Mouse (Mus musculus): ENCODE data around the gene Ccdc187. TPM values are rescaled to one million over a fixed set of nuclear protein-coding genes. Genes with fewer than 3 reads are reported as not detected.

Ccdc187 gene
- polyA plus RNA-seq (2015; fragmentation: Nextera tagmentation; extraction: Ambion mirVana), result 0.09 and 0.21 TPM in 2 replicates

DNA sequence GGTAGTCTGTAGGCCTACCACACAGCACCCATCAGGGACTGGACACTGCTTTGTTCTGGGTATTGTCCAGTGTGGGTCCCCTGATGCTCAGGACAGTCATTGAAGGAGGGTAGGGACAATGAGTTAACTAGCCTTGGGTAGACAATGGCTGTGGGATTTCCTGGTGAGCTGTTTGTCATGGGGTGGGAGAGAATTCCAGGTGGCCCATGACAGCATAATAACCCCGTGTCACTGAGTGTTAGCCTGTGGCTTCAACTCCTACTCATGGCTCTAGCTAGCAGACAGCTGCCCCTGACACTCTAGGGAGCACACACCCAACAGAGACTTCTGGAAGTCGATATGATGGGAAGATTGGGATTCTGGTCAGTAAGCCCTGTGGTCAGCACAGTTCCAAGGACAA lies at the start of gene Ccdc187:
Ccdc187 (minus strand) TSS at position 101 of the 400 bp plus-strand sequence.
- no peaks in the 10 kb centered on the region for H3K36me3 ChIP-seq (ENCODE audit: control insufficient read depth, insufficient read depth)
- no peak for TF ChIP-seq CTCF (IDR thresholded peaks at IDR 0.05; ENCODE audit: low read depth)
- no peak within 1 kb of the TSS for H3K9ac ChIP-seq (ENCODE audit: low read depth, low read length)
- H3K4me2 ChIP-seq (replicated peaks; ENCODE audit: low read depth), result no peak within 1 kb of the TSS
- no peak within 1 kb of the TSS for H3K27ac ChIP-seq (ENCODE audit: low read depth, low read length)
- 71% methylated on average over 2 of the region's 2 CpGs for WGBS
- no peaks in the 10 kb centered on the region for H3K4me1 ChIP-seq (replicated peaks; ENCODE audit: control insufficient read depth, insufficient read depth, low read length)
- H3K27me3 ChIP-seq (replicated peaks; ENCODE audit: control insufficient read depth, insufficient read depth, low read length), result no peaks in the 10 kb centered on the region
- H3K9me3 ChIP-seq (ENCODE audit: control insufficient read depth), result no peaks in the 10 kb centered on the region
- no peak for ATAC-seq
- no peak within 1 kb of the TSS for H3K4me3 ChIP-seq (ENCODE audit: low read depth, low read length)

- Histone ChIP-seq H3K9me3 (ENCODE audit: control insufficient read depth) (no peaks in the 10 kb centered on the region), H3K36me3 (ENCODE audit: control insufficient read depth, insufficient read depth) (peaks cover 22% of the 10 kb centered on the region; the same call in 1 of the 2 replicates), H3K4me1 (replicated peaks; ENCODE audit: control insufficient read depth, insufficient read depth, low read length) (0 out of 2 replicates have a peak, but pooled peaks cover 3% of the 10 kb centered on the region), H3K27ac (ENCODE audit: low read depth, low read length) (peak overlapping the region; percentile 64), H3K4me3 (ENCODE audit: low read depth, low read length) (no peak overlapping the region), H3K9ac (ENCODE audit: low read depth, low read length) (no peak overlapping the region), H3K27me3 (replicated peaks; ENCODE audit: control insufficient read depth, insufficient read depth, low read length) (no peaks in the 10 kb centered on the region), H3K4me2 (replicated peaks; ENCODE audit: low read depth) (no peak overlapping the region)
- TF ChIP-seq CTCF (IDR thresholded peaks at IDR 0.05; ENCODE audit: low read depth), result no peak
- 62% methylated on average over 11 of the region's 11 CpGs for WGBS
- ATAC-seq, result no peak
Observed at GRCm38 (mm10) chr2:26342609-26343490, 48.5 kb upstream of the Ccdc187 start.

DNA sequence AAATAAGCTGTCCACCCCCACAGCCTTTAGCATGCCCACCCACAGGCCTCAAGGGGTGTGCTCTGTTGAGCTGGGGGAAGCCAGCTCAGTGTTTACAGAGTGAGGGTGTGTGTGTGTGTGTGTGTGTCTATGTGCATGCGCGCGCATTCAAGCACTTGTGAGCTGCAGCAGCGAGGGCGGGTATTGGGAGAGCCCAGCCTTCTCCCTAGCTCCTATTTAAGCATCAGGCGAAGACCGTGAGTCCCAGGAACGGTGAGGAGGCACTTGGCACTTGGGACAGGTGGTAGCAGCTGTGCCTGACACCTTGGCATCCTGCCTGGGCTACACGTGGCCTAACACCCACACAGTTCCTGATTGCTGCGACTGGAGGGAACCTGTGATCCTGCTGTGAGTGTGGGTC lies 47.7 kb upstream of the Ccdc187 start:
- peaks cover 22% of the 10 kb centered on the region; the same call in 1 of the 2 replicates for H3K36me3 ChIP-seq (ENCODE audit: control insufficient read depth, insufficient read depth)
- no peaks in the 10 kb centered on the region for H3K9me3 ChIP-seq (ENCODE audit: control insufficient read depth)
- H3K4me3 ChIP-seq (ENCODE audit: low read depth, low read length), result no peak overlapping the region
- peak; percentile 24 for ATAC-seq
- TF ChIP-seq CTCF (IDR thresholded peaks at IDR 0.05; ENCODE audit: low read depth), result no peak
- H3K27ac ChIP-seq (ENCODE audit: low read depth, low read length), result peak overlapping the region; percentile 64
- H3K9ac ChIP-seq (ENCODE audit: low read depth, low read length), result no peak overlapping the region
- H3K4me2 ChIP-seq (replicated peaks; ENCODE audit: low read depth), result no peak overlapping the region
- no peaks in the 10 kb centered on the region for H3K27me3 ChIP-seq (replicated peaks; ENCODE audit: control insufficient read depth, insufficient read depth, low read length)
- WGBS, result 44% methylated on average over 10 of the region's 10 CpGs
- 0 out of 2 replicates have a peak, but pooled peaks cover 3% of the 10 kb centered on the region for H3K4me1 ChIP-seq (replicated peaks; ENCODE audit: control insufficient read depth, insufficient read depth, low read length)

DNA sequence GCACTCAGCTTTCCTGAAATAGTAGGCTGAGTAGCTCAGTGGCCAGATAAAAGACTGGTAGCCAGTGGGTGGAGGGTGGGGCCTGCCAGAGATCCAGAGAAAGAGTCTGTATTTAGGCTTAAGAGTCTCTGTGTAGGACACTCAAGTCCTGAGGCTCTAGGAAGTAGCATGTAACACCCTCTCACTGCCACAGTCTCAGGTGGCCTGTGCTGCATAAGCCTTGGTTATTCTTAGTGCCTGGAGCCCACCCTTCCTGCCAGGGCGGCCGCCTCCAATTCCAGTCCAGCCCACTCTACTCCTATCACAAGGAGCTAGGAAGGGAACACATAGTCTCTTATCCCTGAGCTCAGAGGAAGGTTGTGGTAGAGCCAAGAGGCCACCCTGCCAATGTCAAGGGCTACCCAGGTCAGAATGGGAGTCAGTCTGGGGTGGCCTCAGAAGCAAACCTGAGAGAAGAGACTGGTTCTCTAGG lies 47.2 kb upstream of the Ccdc187 start:
- Histone ChIP-seq H3K4me2 (replicated peaks; ENCODE audit: low read depth) (no peak overlapping the region), H3K27me3 (replicated peaks; ENCODE audit: control insufficient read depth, insufficient read depth, low read length) (no peaks in the 10 kb centered on the region), H3K9ac (ENCODE audit: low read depth, low read length) (no peak overlapping the region), H3K4me3 (ENCODE audit: low read depth, low read length) (no peak overlapping the region), H3K36me3 (ENCODE audit: control insufficient read depth, insufficient read depth) (peaks cover 22% of the 10 kb centered on the region; the same call in 1 of the 2 replicates), H3K9me3 (ENCODE audit: control insufficient read depth) (no peaks in the 10 kb centered on the region), H3K4me1 (replicated peaks; ENCODE audit: control insufficient read depth, insufficient read depth, low read length) (0 out of 2 replicates have a peak, but pooled peaks cover 3% of the 10 kb centered on the region), H3K27ac (ENCODE audit: low read depth, low read length) (peak overlapping the region; percentile 64)
- 92% methylated on average over 2 of the region's 2 CpGs for WGBS
- ATAC-seq, result no peak
- no peak for TF ChIP-seq CTCF (IDR thresholded peaks at IDR 0.05; ENCODE audit: low read depth)

- peaks cover 13% of the 10 kb centered on the region; the same call in 1 of the 2 replicates for H3K36me3 ChIP-seq (ENCODE audit: control insufficient read depth, insufficient read depth)
- 0 out of 2 replicates have a peak, but pooled peaks cover 3% of the 10 kb centered on the region for H3K4me1 ChIP-seq (replicated peaks; ENCODE audit: control insufficient read depth, insufficient read depth, low read length)
- TF ChIP-seq CTCF (IDR thresholded peaks at IDR 0.05; ENCODE audit: low read depth), result no peak
- H3K9me3 ChIP-seq (ENCODE audit: control insufficient read depth), result no peaks in the 10 kb centered on the region
- no peak overlapping the region for H3K27ac ChIP-seq (ENCODE audit: low read depth, low read length)
- H3K9ac ChIP-seq (ENCODE audit: low read depth, low read length), result no peak overlapping the region
- 78% methylated on average over 5 of the region's 5 CpGs for WGBS
- no peaks in the 10 kb centered on the region for H3K27me3 ChIP-seq (replicated peaks; ENCODE audit: control insufficient read depth, insufficient read depth, low read length)
- no peak for ATAC-seq
- no peak overlapping the region for H3K4me2 ChIP-seq (replicated peaks; ENCODE audit: low read depth)
- no peak overlapping the region for H3K4me3 ChIP-seq (ENCODE audit: low read depth, low read length)
Observed at GRCm38 (mm10) chr2:26339204-26339551, 44.8 kb upstream of the Ccdc187 start.

Data from intestine, postnatal 0 days (tissue).